Mouse (Mus musculus) CH12.LX (cell line): ENCODE measurements around the gene Nos1.

ENCODE experiments used
- CHD2 ChIP-seq: IDR thresholded peaks from 2 replicates; pipeline ENCODE4 v1.6.1; 2011; ENCODE audit warnings: low read length, improper control_type of control experiment
- CTCF ChIP-seq, 2 experiments: IDR thresholded peaks in 1 of 2; conservative IDR thresholded peaks in 1 of 2; 2 replicates each; pipeline ENCODE4 v1.5.1; 2011 to 2012; ENCODE audit warnings: low read depth in 2 of 2, low read length in 2 of 2, improper control_type of control experiment in 1 of 2, inconsistent platforms in 1 of 2, mild to moderate bottlenecking in 1 of 2, moderate library complexity in 1 of 2
- ELF1 ChIP-seq: IDR thresholded peaks from 2 replicates; pipeline ENCODE4 v1.6.1; 2014; ENCODE audit warnings: low read depth, mild to moderate bottlenecking, inconsistent platforms, low read length, improper control_type of control experiment
- EP300 ChIP-seq: IDR thresholded peaks from 2 replicates; pipeline ENCODE4 v1.6.1; 2011; ENCODE audit warnings: low read length, improper control_type of control experiment
- MAFK ChIP-seq: IDR thresholded peaks from 2 replicates; pipeline ENCODE4 v1.6.1; 2011; ENCODE audit warnings: low read length, improper control_type of control experiment; ENCODE audit not compliant: insufficient replicate concordance
- MAX ChIP-seq: IDR thresholded peaks from 2 replicates; pipeline ENCODE4 v1.6.1; 2011; ENCODE audit warnings: low read length, improper control_type of control experiment
- NRF1 ChIP-seq: IDR thresholded peaks from 2 replicates; pipeline ENCODE4 v1.6.1; 2014; ENCODE audit warnings: low read depth, mild to moderate bottlenecking, inconsistent platforms, low read length, improper control_type of control experiment, moderate library complexity
- PAX5 ChIP-seq: IDR thresholded peaks from 2 replicates; pipeline ENCODE4 v1.6.1; 2012; ENCODE audit warnings: low read length, inconsistent platforms, mixed read lengths

DNA sequence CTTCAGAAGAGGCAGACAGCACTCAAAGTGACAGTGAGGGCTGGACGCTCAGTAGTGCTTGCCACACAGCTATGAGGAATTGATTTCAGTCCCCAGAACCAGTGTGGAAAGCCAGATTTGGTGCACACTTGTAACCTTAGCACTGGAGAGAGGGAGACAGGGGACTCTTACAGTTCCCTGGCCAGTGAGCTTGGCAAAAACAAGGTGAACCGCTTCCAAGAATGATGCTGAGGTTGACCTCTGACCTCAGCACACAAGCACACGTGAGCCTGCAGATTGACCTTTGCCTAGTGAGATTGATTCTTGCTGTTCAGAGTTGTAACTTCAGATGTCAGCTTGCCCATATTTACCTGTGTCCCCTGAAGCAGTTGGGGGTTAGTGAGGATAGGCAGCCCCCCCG lies 205.5 kb downstream of the Nos1 start:
- TF ChIP-seq CTCF (conservative IDR thresholded peaks at IDR 0.05 in 1 of 2, IDR thresholded peaks at IDR 0.05 in 1 of 2; ENCODE audit: low read depth in 2 of 2, low read length in 2 of 2) = no peak
- no peak for TF ChIP-seq MAFK
- no peak for TF ChIP-seq EP300
- TF ChIP-seq NRF1 = no peak
- no peak for TF ChIP-seq CHD2
- no peak for TF ChIP-seq PAX5
- TF ChIP-seq ELF1 = no peak
- TF ChIP-seq MAX = no peak
